Mouse (Mus musculus) adrenal gland, postnatal 14 days (tissue): ENCODE data around the gene Gm49378. TPM values are rescaled to one million over a fixed set of nuclear protein-coding genes. Genes with fewer than 3 reads are reported as not detected.
A peak's percentile ranks its signal among the peaks of the same experiment; 100 is the strongest.

ENCODE experiments used
- DNase-seq: peaks from one replicate; pipeline ENCODE4 v3.0.0; 2021; ENCODE audit warnings: mixed read lengths
- total RNA-seq: library from RNA; stranded (reverse); gene quantifications from 2 replicates; pipeline ENCODE4 v1.2.3, GENCODE M21; 2021

Gm49378 gene
- total RNA-seq, 1 experiment from 2014 or later = 2.4 TPM

- peak; percentile 74 for DNase-seq
Measured at GRCm38 (mm10) chr14:55629312-55629711, 8.4 kb downstream of the Gm49378 start.

- no peak for DNase-seq
Measured at GRCm38 (mm10) chr14:55628077-55628827, 9.4 kb downstream of the Gm49378 start.

- DNase-seq = no peak
Measured at GRCm38 (mm10) chr14:55618486-55619195, 19.1 kb downstream of the Gm49378 start.

GRCm38 (mm10) chr14:55617822-55618221 is 19.9 kb downstream of the Gm49378 start, which contains the start of gene Rec8:
Gene Rec8, plus strand, starts transcription at chr14:55618037.
- peak; percentile 67 for DNase-seq

GRCm38 (mm10) chr14:55616844-55617243 is 20.9 kb downstream of the Gm49378 start:
- DNase-seq = no peak

GRCm38 (mm10) chr14:55615876-55616275 is 21.8 kb downstream of the Gm49378 start:
- no peak for DNase-seq

- no peak for DNase-seq
Measured at GRCm38 (mm10) chr14:55614565-55615178, 23.0 kb downstream of the Gm49378 start.

DNA sequence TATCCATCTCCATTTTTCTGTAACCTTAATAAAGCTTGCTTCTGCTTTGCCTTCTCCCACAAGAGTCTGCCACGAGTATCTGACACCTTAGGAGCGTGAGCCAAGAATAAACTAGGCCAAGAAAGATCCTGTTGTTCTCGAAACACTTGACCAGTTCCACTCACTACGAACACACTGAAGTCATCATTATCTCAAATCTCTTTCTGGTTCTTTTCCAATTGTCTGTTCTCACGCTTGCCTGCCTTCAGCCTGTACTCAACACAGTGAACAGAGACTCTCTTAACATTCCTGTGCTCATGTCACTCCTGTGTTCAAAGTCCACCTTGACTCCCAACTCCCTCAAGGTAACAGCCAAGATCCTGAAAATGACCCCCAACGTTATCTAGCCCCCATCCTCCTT is 24.3 kb downstream of the Gm49378 start:
- no peak for DNase-seq

DNA sequence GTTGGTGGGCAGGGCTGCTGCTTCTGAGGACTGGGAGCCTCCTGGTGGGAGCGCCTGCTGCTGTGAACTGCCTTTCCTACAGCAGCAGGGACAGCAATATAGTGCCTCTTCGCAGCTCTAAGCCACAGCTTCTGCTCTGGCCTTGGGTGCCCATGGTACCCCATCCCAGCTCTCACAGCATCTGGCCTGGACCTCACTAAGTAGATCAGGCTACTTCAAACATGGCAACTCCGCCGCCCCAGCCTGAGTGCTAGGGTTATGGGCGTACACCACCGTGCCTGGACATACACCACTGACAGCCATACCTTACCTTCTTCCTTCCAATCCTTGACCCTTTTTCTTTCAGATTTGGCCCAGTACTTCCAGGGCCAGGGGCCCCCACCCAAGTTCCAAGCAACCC is 29.4 kb downstream of the Gm49378 start:
- no peak for DNase-seq

DNA sequence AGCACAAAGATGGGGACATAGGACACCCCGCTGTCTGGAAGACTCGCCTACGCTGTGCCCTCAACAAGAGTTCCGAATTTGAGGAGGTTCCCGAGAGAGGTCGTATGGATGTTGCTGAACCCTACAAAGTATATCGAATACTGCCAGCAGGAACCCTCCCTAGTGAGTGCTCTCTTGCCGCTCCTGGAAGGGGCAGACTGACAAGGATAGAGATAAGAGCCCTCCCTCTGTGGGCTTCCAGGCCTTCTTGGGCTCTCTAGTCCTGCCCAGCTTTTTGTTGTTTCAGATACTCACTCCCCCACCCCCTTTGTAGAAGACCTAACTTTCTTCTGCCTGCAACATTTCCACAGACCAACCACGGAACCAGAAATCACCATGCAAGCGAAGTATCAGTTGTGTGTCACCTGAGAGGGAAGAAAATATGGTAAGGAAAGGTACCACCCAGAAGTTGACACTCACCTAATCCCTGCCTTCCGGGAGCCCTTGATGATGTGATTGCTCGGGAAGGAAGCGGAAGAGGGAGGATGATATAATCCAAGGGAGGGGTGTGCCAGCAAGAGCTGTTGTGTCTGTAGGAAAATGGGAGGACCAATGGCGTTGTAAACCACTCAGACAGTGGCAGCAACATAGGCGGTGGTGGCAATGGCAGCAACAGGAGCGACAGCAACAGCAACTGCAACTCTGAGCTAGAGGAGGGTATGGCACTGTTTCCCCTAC is 31.8 kb downstream of the Gm49378 start:
- DNase-seq = no peak

DNA sequence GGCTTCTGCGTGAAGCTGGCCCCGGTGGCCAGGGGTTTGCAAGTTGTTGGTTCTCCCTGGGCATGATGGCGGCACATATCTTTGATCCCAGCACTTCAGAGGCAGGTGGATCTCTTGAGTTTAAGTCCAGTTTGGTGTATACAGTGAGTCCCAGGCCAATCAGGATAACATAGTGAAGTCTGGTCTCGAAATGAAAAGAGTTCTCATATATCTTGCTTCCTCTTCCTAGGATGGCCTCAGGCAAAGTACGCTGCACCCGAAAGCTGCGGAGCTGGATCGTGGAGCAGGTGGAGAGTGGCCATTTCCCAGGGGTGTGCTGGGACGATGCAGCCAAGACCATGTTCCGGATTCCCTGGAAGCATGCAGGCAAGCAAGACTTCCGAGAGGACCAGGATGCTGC is 32.9 kb downstream of the Gm49378 start:
- no peak for DNase-seq

- DNase-seq = peak; percentile 95
Measured at GRCm38 (mm10) chr14:55603633-55604576, 33.8 kb downstream of the Gm49378 start.

GRCm38 (mm10) chr14:55603271-55603632 is 34.4 kb downstream of the Gm49378 start, which contains the start of gene Irf9:
Gene Irf9, plus strand, starts transcription at chr14:55603571.
- DNase-seq = no peak

GRCm38 (mm10) chr14:55598521-55599390 is 38.9 kb downstream of the Gm49378 start:
- no peak for DNase-seq

DNA sequence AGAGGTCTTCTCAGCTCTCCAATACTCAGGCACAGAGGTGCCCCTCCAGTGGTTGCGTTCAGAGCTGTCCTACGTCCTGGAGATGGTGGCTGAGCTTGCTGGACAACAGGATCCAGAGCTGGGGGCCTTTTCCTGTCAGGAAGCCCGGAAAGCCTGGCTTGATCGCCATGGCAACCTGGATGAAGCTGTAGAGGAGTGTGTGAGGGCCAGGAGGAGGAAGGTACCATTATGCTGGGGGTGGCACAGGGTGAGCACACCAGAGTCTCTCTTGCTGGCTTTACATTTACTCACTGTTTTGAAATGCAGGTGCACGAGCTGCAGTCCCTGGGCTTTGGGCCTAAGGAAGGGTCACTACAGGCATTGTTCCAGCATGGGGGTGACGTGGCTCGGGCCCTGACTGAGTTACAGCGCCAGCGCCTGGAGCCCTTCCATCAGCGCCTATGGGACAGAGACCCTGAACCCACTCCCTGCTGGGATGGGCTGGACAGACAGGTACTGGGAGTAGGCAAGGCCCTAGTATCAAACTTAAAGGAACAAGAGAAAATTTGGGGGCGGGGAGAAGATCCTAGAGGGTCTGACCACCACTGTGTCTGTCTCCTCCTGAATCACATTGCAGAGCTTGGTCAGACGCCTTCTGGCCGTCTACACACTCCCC is 41.5 kb downstream of the Gm49378 start:
- no peak for DNase-seq

DNA sequence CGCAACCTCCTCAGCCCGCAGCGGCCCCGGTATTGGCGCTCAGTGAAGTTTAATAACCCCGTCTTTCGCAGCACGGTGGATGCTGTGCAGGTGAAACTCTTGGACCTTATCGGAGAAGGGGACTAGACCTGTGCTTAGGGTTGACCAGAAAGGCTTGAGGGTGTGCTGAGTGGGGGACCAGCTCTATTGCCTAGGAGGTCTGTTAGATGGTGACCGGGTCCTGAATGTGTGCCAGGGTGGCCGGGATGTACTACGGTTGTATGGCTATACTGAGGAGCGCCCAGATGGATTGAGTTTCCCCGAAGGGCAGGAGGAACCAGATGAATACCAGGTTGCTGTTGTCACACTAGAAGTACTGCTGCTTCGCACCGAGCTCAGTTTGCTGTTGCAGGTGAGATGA is 45.5 kb downstream of the Gm49378 start:
- DNase-seq = no peak

GRCm38 (mm10) chr14:55591331-55591891 is 46.3 kb downstream of the Gm49378 start, which contains the start of gene Rnf31:
Gene Rnf31, plus strand, starts transcription at chr14:55591708.
- peak; percentile 97 for DNase-seq

DNA sequence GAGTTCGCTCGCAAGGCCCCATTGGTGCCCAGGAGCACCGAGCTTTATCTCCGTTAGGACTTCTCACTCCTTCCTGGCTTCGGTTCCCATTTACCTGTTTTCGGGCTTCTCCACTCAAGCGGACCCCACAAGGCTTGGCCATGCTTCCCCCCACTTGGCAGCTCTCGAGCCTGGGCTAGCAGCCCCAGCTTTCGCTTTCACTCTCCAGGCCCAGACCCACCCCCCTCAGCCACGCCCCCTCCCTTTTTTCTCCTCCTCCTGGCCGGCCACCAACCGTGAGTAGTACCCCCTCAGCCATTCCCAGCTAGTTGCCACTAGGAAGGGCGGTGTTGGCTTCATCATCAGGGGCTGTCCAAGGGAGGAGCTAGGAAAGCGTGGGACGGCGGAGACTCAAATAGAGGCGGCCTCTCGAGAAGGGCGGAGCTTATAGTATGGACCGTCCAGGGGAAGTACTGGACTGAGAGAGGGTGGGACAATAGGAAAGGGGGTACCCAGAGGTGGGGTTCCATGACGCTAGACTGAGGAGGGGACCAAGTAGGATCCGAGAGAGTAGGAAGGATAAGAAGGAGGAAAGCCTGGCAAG is 46.9 kb downstream of the Gm49378 start, which contains the start of gene Psme2:
Gene Psme2, minus strand, starts transcription at position 366 of the 583 bp plus-strand sequence.
- DNase-seq = peak; percentile 98
